Comparison of ENCODE assay signal across 8 mouse cellular contexts in genomic region chr15:36373481-36373880, GRCm38 (mm10).
A peak's percentile ranks its signal among the peaks of the same experiment; 100 is the strongest.
DNase-seq lines count a peak whose midpoint lies in the region; ATAC-seq and TF ChIP-seq lines count a peak whose summit lies in the region.

No protein-coding gene starts in this region.

- DNase-seq in heart, embryonic 10.5 days (ENCODE audit: low spot score) = peak; percentile 71
- no peak for DNase-seq in heart, adult 8-10 months (ENCODE audit: low spot score)
- peak; percentile 80 for DNase-seq in adrenal gland, adult 2 months
- DNase-seq in heart, postnatal 4 days = peak; percentile 39
- DNase-seq in lung, embryonic 14.5 days = peak; percentile 50
- DNase-seq in hindbrain, embryonic 11.5 days (ENCODE audit: low spot score) = no peak
- DNase-seq in urinary bladder, postnatal 4 days (ENCODE audit: low spot score in 2 of 2) = no peak

- no peak for TF ChIP-seq CTCF in lung, embryonic 14.5 days (IDR thresholded peaks at IDR 0.05; ENCODE audit: low read depth)

- 18% methylated on average over 3 of the region's 3 CpGs for WGBS in heart, embryonic 10.5 days
- 23% methylated on average over 3 of the region's 3 CpGs for WGBS in lung, embryonic 14.5 days
- 45% methylated on average over 3 of the region's 3 CpGs for WGBS in hindbrain, embryonic 11.5 days
- 52% methylated on average over 3 of the region's 3 CpGs for WGBS in midbrain, embryonic 13.5 days

- H3K4me1 ChIP-seq in heart, embryonic 10.5 days = peaks cover 28% of the 10 kb centered on the region
- peaks cover 13% of the 10 kb centered on the region; the same call in 1 of the 2 replicates for H3K4me1 ChIP-seq in lung, embryonic 14.5 days (ENCODE audit: insufficient read depth)
- H3K4me1 ChIP-seq in hindbrain, embryonic 11.5 days (replicated peaks; ENCODE audit: control insufficient read depth, insufficient read depth, low read length) = peaks cover 5% of the 10 kb centered on the region; the same call in 1 of the 2 replicates
- H3K4me1 ChIP-seq in midbrain, embryonic 13.5 days (replicated peaks) = peaks cover 20% of the 10 kb centered on the region

- no peaks in the 10 kb centered on the region for H3K9me3 ChIP-seq in heart, embryonic 10.5 days
- H3K9me3 ChIP-seq in lung, embryonic 14.5 days (ENCODE audit: low read depth, low read length) = no peaks in the 10 kb centered on the region
- H3K9me3 ChIP-seq in hindbrain, embryonic 11.5 days (ENCODE audit: control insufficient read depth, low read length) = no peaks in the 10 kb centered on the region
- no peaks in the 10 kb centered on the region for H3K9me3 ChIP-seq in midbrain, embryonic 13.5 days

- peak overlapping the region; percentile 86 for H3K27ac ChIP-seq in heart, embryonic 10.5 days
- H3K27ac ChIP-seq in lung, embryonic 14.5 days (ENCODE audit: low read depth) = peak overlapping the region; percentile 93
- no peak overlapping the region for H3K27ac ChIP-seq in hindbrain, embryonic 11.5 days (ENCODE audit: low read depth, low read length)
- H3K27ac ChIP-seq in midbrain, embryonic 13.5 days = no peak overlapping the region

- ATAC-seq in lung, embryonic 14.5 days (ENCODE audit: insufficient read depth) = 0 out of 2 replicates have a peak, but pooled peaks have one; percentile 33
- no peak for ATAC-seq in hindbrain, embryonic 11.5 days (ENCODE audit: low FRiP score)
- ATAC-seq in midbrain, embryonic 13.5 days = no peak

- no peak overlapping the region for H3K4me3 ChIP-seq in heart, embryonic 10.5 days
- no peak overlapping the region for H3K4me3 ChIP-seq in lung, embryonic 14.5 days (ENCODE audit: low read depth, low read length)
- no peak overlapping the region for H3K4me3 ChIP-seq in hindbrain, embryonic 11.5 days (ENCODE audit: low read depth, low read length)
- no peak overlapping the region for H3K4me3 ChIP-seq in midbrain, embryonic 13.5 days (replicated peaks)

- H3K27me3 ChIP-seq in heart, embryonic 10.5 days (ENCODE audit: insufficient read depth, poor library complexity, severe bottlenecking) = no peaks in the 10 kb centered on the region
- H3K27me3 ChIP-seq in lung, embryonic 14.5 days (ENCODE audit: insufficient read depth, low read length) = no peaks in the 10 kb centered on the region
- H3K27me3 ChIP-seq in hindbrain, embryonic 11.5 days (ENCODE audit: control insufficient read depth, insufficient read depth, low read length) = 0 out of 2 replicates have a peak, but pooled peaks cover 3% of the 10 kb centered on the region
- peaks cover 12% of the 10 kb centered on the region for H3K27me3 ChIP-seq in midbrain, embryonic 13.5 days

- no peaks in the 10 kb centered on the region for H3K36me3 ChIP-seq in heart, embryonic 10.5 days
- no peaks in the 10 kb centered on the region for H3K36me3 ChIP-seq in lung, embryonic 14.5 days (ENCODE audit: insufficient read depth)
- H3K36me3 ChIP-seq in hindbrain, embryonic 11.5 days (ENCODE audit: control insufficient read depth, insufficient read depth, low read length) = no peaks in the 10 kb centered on the region
- no peaks in the 10 kb centered on the region for H3K36me3 ChIP-seq in midbrain, embryonic 13.5 days

- peak overlapping the region; percentile 78 for H3K4me2 ChIP-seq in lung, embryonic 14.5 days
- H3K4me2 ChIP-seq in hindbrain, embryonic 11.5 days (replicated peaks; ENCODE audit: low read depth, low read length) = no peak overlapping the region
- no peak overlapping the region for H3K4me2 ChIP-seq in midbrain, embryonic 13.5 days (replicated peaks)

- H3K9ac ChIP-seq in lung, embryonic 14.5 days = 0 out of 2 replicates have a peak overlapping the region, but pooled peaks have one; percentile 20
- no peak overlapping the region for H3K9ac ChIP-seq in hindbrain, embryonic 11.5 days (ENCODE audit: low read depth, low read length)
- no peak overlapping the region for H3K9ac ChIP-seq in midbrain, embryonic 13.5 days (replicated peaks)

Comparison
In these comparisons a context has a peak if more than half of its experiments do, and no peak if none do; other contexts are left out.
1. DNase-seq: peak in heart, embryonic 10.5 days (single experiment), adrenal gland, adult 2 months (single experiment), heart, postnatal 4 days (single experiment) and lung, embryonic 14.5 days (single experiment); none in heart, adult 8-10 months (single experiment), hindbrain, embryonic 11.5 days (single experiment) and urinary bladder, postnatal 4 days (0 of 2).
2. H3K27ac ChIP-seq: peak in heart, embryonic 10.5 days (single experiment) and lung, embryonic 14.5 days (single experiment); none in hindbrain, embryonic 11.5 days (single experiment) and midbrain, embryonic 13.5 days (single experiment).